Mouse (Mus musculus): ENCODE data around the gene Plcb4. TPM values are rescaled to one million over a fixed set of nuclear protein-coding genes. Genes with fewer than 3 reads are reported as not detected.

Plcb4 gene
- polyA plus RNA-seq, 1 experiment from 2014 or later, result 33.8 TPM

- Histone ChIP-seq H3K4me3 (ENCODE audit: low read depth, low read length) (no peak overlapping the region), H3K36me3 (ENCODE audit: control insufficient read depth, insufficient read depth, low read length) (no peaks in the 10 kb centered on the region), H3K4me1 (ENCODE audit: control insufficient read depth, insufficient read depth, low read length) (no peaks in the 10 kb centered on the region), H3K27ac (ENCODE audit: low read depth, low read length) (no peak overlapping the region), H3K9me3 (replicated peaks; ENCODE audit: control insufficient read depth, low read length) (no peaks in the 10 kb centered on the region), H3K4me2 (no peak overlapping the region), H3K9ac (ENCODE audit: low read depth, low read length) (no peak overlapping the region), H3K27me3 (ENCODE audit: control insufficient read depth, insufficient read depth, low read length) (no peaks in the 10 kb centered on the region)
- WGBS (ENCODE audit: insufficient replicate concordance), result 67% methylated on average over 4 of the region's 4 CpGs
- ATAC-seq (replicated peaks; ENCODE audit: insufficient number of reproducible peaks, low FRiP score, low TSS enrichment), result no peak
Observed at GRCm38 (mm10) chr2:135808342-135808741, 149.5 kb downstream of the Plcb4 start.

- Histone ChIP-seq H3K36me3 (ENCODE audit: control insufficient read depth, insufficient read depth, low read length) (no peaks in the 10 kb centered on the region), H3K9ac (ENCODE audit: low read depth, low read length) (no peak overlapping the region), H3K27me3 (ENCODE audit: control insufficient read depth, insufficient read depth, low read length) (no peaks in the 10 kb centered on the region), H3K9me3 (replicated peaks; ENCODE audit: control insufficient read depth, low read length) (no peaks in the 10 kb centered on the region), H3K4me1 (ENCODE audit: control insufficient read depth, insufficient read depth, low read length) (no peaks in the 10 kb centered on the region), H3K27ac (ENCODE audit: low read depth, low read length) (no peak overlapping the region), H3K4me3 (ENCODE audit: low read depth, low read length) (no peak overlapping the region), H3K4me2 (no peak overlapping the region)
- no peak for ATAC-seq (replicated peaks; ENCODE audit: insufficient number of reproducible peaks, low FRiP score, low TSS enrichment)
- WGBS (ENCODE audit: insufficient replicate concordance), result 65% methylated on average over 6 of the region's 6 CpGs
Observed at GRCm38 (mm10) chr2:135810841-135811240, 152.0 kb downstream of the Plcb4 start.

- Histone ChIP-seq H3K27ac (ENCODE audit: low read depth, low read length) (no peak overlapping the region), H3K27me3 (ENCODE audit: control insufficient read depth, insufficient read depth, low read length) (no peaks in the 10 kb centered on the region), H3K4me1 (ENCODE audit: control insufficient read depth, insufficient read depth, low read length) (no peaks in the 10 kb centered on the region), H3K9ac (ENCODE audit: low read depth, low read length) (no peak overlapping the region), H3K36me3 (ENCODE audit: control insufficient read depth, insufficient read depth, low read length) (no peaks in the 10 kb centered on the region), H3K4me2 (no peak overlapping the region), H3K9me3 (replicated peaks; ENCODE audit: control insufficient read depth, low read length) (no peaks in the 10 kb centered on the region), H3K4me3 (ENCODE audit: low read depth, low read length) (no peak overlapping the region)
- 58% methylated on average over 5 of the region's 5 CpGs for WGBS (ENCODE audit: insufficient replicate concordance)
- ATAC-seq (replicated peaks; ENCODE audit: insufficient number of reproducible peaks, low FRiP score, low TSS enrichment), result no peak
Observed at GRCm38 (mm10) chr2:135811453-135812101, 152.8 kb downstream of the Plcb4 start.

GRCm38 (mm10) chr2:135812701-135813246 lies 154.0 kb downstream of the Plcb4 start:
- no peaks in the 10 kb centered on the region for H3K9me3 ChIP-seq (replicated peaks; ENCODE audit: control insufficient read depth, low read length)
- no peak overlapping the region for H3K27ac ChIP-seq (ENCODE audit: low read depth, low read length)
- 88% methylated on average over 8 of the region's 8 CpGs for WGBS (ENCODE audit: insufficient replicate concordance)
- H3K27me3 ChIP-seq (ENCODE audit: control insufficient read depth, insufficient read depth, low read length), result no peaks in the 10 kb centered on the region
- no peak overlapping the region for H3K9ac ChIP-seq (ENCODE audit: low read depth, low read length)
- no peak for ATAC-seq (replicated peaks; ENCODE audit: insufficient number of reproducible peaks, low FRiP score, low TSS enrichment)
- no peak overlapping the region for H3K4me2 ChIP-seq
- no peaks in the 10 kb centered on the region for H3K4me1 ChIP-seq (ENCODE audit: control insufficient read depth, insufficient read depth, low read length)
- H3K36me3 ChIP-seq (ENCODE audit: control insufficient read depth, insufficient read depth, low read length), result no peaks in the 10 kb centered on the region
- no peak overlapping the region for H3K4me3 ChIP-seq (ENCODE audit: low read depth, low read length)

GRCm38 (mm10) chr2:135820691-135821090 lies 161.9 kb downstream of the Plcb4 start:
- Histone ChIP-seq H3K27ac (ENCODE audit: low read depth, low read length) (no peak overlapping the region), H3K4me1 (ENCODE audit: control insufficient read depth, insufficient read depth, low read length) (peaks cover 2% of the 10 kb centered on the region; the same call in 1 of the 2 replicates), H3K9me3 (replicated peaks; ENCODE audit: control insufficient read depth, low read length) (no peaks in the 10 kb centered on the region), H3K4me3 (ENCODE audit: low read depth, low read length) (no peak overlapping the region), H3K9ac (ENCODE audit: low read depth, low read length) (no peak overlapping the region), H3K27me3 (ENCODE audit: control insufficient read depth, insufficient read depth, low read length) (no peaks in the 10 kb centered on the region), H3K36me3 (ENCODE audit: control insufficient read depth, insufficient read depth, low read length) (no peaks in the 10 kb centered on the region), H3K4me2 (no peak overlapping the region)
- WGBS (ENCODE audit: insufficient replicate concordance), result 74% methylated on average over 2 of the region's 2 CpGs
- ATAC-seq (replicated peaks; ENCODE audit: insufficient number of reproducible peaks, low FRiP score, low TSS enrichment), result no peak

GRCm38 (mm10) chr2:135823690-135824089 lies 164.9 kb downstream of the Plcb4 start:
- Histone ChIP-seq H3K9ac (ENCODE audit: low read depth, low read length) (no peak overlapping the region), H3K4me2 (no peak overlapping the region), H3K27me3 (ENCODE audit: control insufficient read depth, insufficient read depth, low read length) (no peaks in the 10 kb centered on the region), H3K36me3 (ENCODE audit: control insufficient read depth, insufficient read depth, low read length) (no peaks in the 10 kb centered on the region), H3K9me3 (replicated peaks; ENCODE audit: control insufficient read depth, low read length) (no peaks in the 10 kb centered on the region), H3K4me1 (ENCODE audit: control insufficient read depth, insufficient read depth, low read length) (peaks cover 2% of the 10 kb centered on the region; the same call in 1 of the 2 replicates), H3K27ac (ENCODE audit: low read depth, low read length) (no peak overlapping the region), H3K4me3 (ENCODE audit: low read depth, low read length) (no peak overlapping the region)
- 90% methylated on average over 1 of the region's 1 CpGs for WGBS (ENCODE audit: insufficient replicate concordance)
- no peak for ATAC-seq (replicated peaks; ENCODE audit: insufficient number of reproducible peaks, low FRiP score, low TSS enrichment)

- no peak overlapping the region for H3K4me2 ChIP-seq
- WGBS (ENCODE audit: insufficient replicate concordance), result 88% methylated on average over 1 of the region's 1 CpGs
- H3K4me1 ChIP-seq (ENCODE audit: control insufficient read depth, insufficient read depth, low read length), result peaks cover 2% of the 10 kb centered on the region; the same call in 1 of the 2 replicates
- no peak overlapping the region for H3K4me3 ChIP-seq (ENCODE audit: low read depth, low read length)
- H3K9me3 ChIP-seq (replicated peaks; ENCODE audit: control insufficient read depth, low read length), result no peaks in the 10 kb centered on the region
- no peaks in the 10 kb centered on the region for H3K27me3 ChIP-seq (ENCODE audit: control insufficient read depth, insufficient read depth, low read length)
- H3K27ac ChIP-seq (ENCODE audit: low read depth, low read length), result no peak overlapping the region
- H3K9ac ChIP-seq (ENCODE audit: low read depth, low read length), result no peak overlapping the region
- no peak for ATAC-seq (replicated peaks; ENCODE audit: insufficient number of reproducible peaks, low FRiP score, low TSS enrichment)
- H3K36me3 ChIP-seq (ENCODE audit: control insufficient read depth, insufficient read depth, low read length), result no peaks in the 10 kb centered on the region
Observed at GRCm38 (mm10) chr2:135824757-135825156, 165.9 kb downstream of the Plcb4 start.

- no peak for ATAC-seq (replicated peaks; ENCODE audit: insufficient number of reproducible peaks, low FRiP score, low TSS enrichment)
- 84% methylated on average over 2 of the region's 2 CpGs for WGBS (ENCODE audit: insufficient replicate concordance)
- no peaks in the 10 kb centered on the region for H3K27me3 ChIP-seq (ENCODE audit: control insufficient read depth, insufficient read depth, low read length)
- peaks cover 2% of the 10 kb centered on the region; the same call in 1 of the 2 replicates for H3K4me1 ChIP-seq (ENCODE audit: control insufficient read depth, insufficient read depth, low read length)
- H3K4me3 ChIP-seq (ENCODE audit: low read depth, low read length), result no peak overlapping the region
- no peaks in the 10 kb centered on the region for H3K9me3 ChIP-seq (replicated peaks; ENCODE audit: control insufficient read depth, low read length)
- no peaks in the 10 kb centered on the region for H3K36me3 ChIP-seq (ENCODE audit: control insufficient read depth, insufficient read depth, low read length)
- H3K9ac ChIP-seq (ENCODE audit: low read depth, low read length), result no peak overlapping the region
- no peak overlapping the region for H3K4me2 ChIP-seq
- no peak overlapping the region for H3K27ac ChIP-seq (ENCODE audit: low read depth, low read length)
Observed at GRCm38 (mm10) chr2:135825645-135826044, 166.8 kb downstream of the Plcb4 start.
